Mouse (Mus musculus): ENCODE data around the gene Wdr4.

- TF ChIP-seq CTCF (IDR thresholded peaks at IDR 0.05; ENCODE audit: control insufficient read depth, insufficient read depth, insufficient read length) (no peak), USF1 (IDR thresholded peaks at IDR 0.05; ENCODE audit: low read depth) (no peak), CEBPB (IDR thresholded peaks at IDR 0.05; ENCODE audit: low read depth) (no peak), MAX (IDR thresholded peaks at IDR 0.05) (no peak), MYOG (IDR thresholded peaks at IDR 0.05; ENCODE audit: control insufficient read depth, extremely low read depth, insufficient read length) (no peak)
These were observed 2.2 kb upstream of the Wdr4 start for GRCm38 (mm10) chr17:31521948-31522347.

Measured in C2C12 (cell line).